Mouse (Mus musculus) stomach, embryonic 16.5 days (tissue): ENCODE measurements around the gene Hspb1. TPM values are rescaled to one million over a fixed set of nuclear protein-coding genes. Genes with fewer than 3 reads are reported as not detected.

ENCODE experiments used
- ATAC-seq: fragments of 200-750 bp; cut with Nextera tagmentation; 2 replicates; pipeline ENCODE4 v1.8.0; 2017; ENCODE audit warnings: moderate number of reproducible peaks, moderate TSS enrichment; ENCODE audit not compliant: insufficient read depth, low FRiP score
- H3K27ac ChIP-seq: fragments of 300-500 bp; sonication (generic); 2 replicates; pipeline ENCODE4 v1.5.1; 2014; ENCODE audit warnings: low read length
- H3K27me3 ChIP-seq: fragments of 300-500 bp; sonication (generic); 2 replicates; pipeline ENCODE4 v1.6.1; 2014; ENCODE audit warnings: low read length, control low read depth, mixed read lengths; ENCODE audit not compliant: control insufficient read depth, insufficient read depth
- H3K36me3 ChIP-seq: fragments of 300-500 bp; sonication (generic); 2 replicates; pipeline ENCODE4 v1.6.1; 2014; ENCODE audit warnings: low read length; ENCODE audit not compliant: control insufficient read depth, insufficient read depth
- H3K4me1 ChIP-seq: fragments of 300-500 bp; sonication (generic); 2 replicates; pipeline ENCODE4 v1.6.1; 2014; ENCODE audit warnings: low read length, control low read depth, mixed read lengths; ENCODE audit not compliant: control insufficient read depth, insufficient read depth
- H3K4me2 ChIP-seq: fragments of 300-500 bp; sonication (generic); 2 replicates; pipeline ENCODE4 v1.6.1; 2014; ENCODE audit warnings: low read depth, low read length, mixed read lengths
- H3K4me3 ChIP-seq: fragments of 300-500 bp; sonication (generic); replicated peaks from 2 replicates; pipeline ENCODE4 v1.5.1; 2014; ENCODE audit warnings: mild to moderate bottlenecking, low read length
- H3K9ac ChIP-seq: fragments of 300-500 bp; sonication (generic); 2 replicates; pipeline ENCODE4 v1.6.1; 2014; ENCODE audit warnings: low read length
- H3K9me3 ChIP-seq: fragments of 300-500 bp; sonication (generic); replicated peaks from 2 replicates; pipeline ENCODE4 v1.6.1; 2016; ENCODE audit warnings: low read length, control low read depth; ENCODE audit not compliant: control insufficient read depth
- WGBS: fragments of 180-500 bp; shearing (Covaris S2); extraction: QIAGEN DNeasy Blood & Tissue Kit; methylation state at CpG from one replicate; pipeline ENCODE4 v1.1.7; 2014; 5-methylcytosine and 5-hydroxymethylcytosine counted together
- polyA plus RNA-seq: library from polyadenylated mRNA; unstranded; fragments of >200 nt; fragmentation: Nextera tagmentation; extraction: Ambion mirVana; gene quantifications from 2 replicates; pipeline ENCODE4 v1.2.1, GENCODE M21; 2015

Hspb1 gene
- polyA plus RNA-seq, 1 experiment from 2014 or later, result 649 TPM

GRCm38 (mm10) chr5:135853731-135854130 lies 34.0 kb upstream of the Hspb1 start:
- Histone ChIP-seq H3K27me3 (peaks cover 61% of the 10 kb centered on the region), H3K4me3 (no peak overlapping the region), H3K9me3 (no peaks in the 10 kb centered on the region), H3K36me3 (no peaks in the 10 kb centered on the region), H3K4me1 (no peaks in the 10 kb centered on the region; the same call in 1 of the 2 replicates), H3K9ac (no peak overlapping the region), H3K4me2 (no peak overlapping the region), H3K27ac (no peak overlapping the region)
- ATAC-seq, result no peak
- 54% methylated on average over 7 of the region's 7 CpGs for WGBS

GRCm38 (mm10) chr5:135855156-135855555 lies 32.6 kb upstream of the Hspb1 start:
- peak; percentile 30; the same call in 1 of the 2 replicates for ATAC-seq
- Histone ChIP-seq H3K9me3 (no peaks in the 10 kb centered on the region), H3K27me3 (peaks cover 54% of the 10 kb centered on the region), H3K4me2 (no peak overlapping the region), H3K27ac (no peak overlapping the region), H3K4me3 (no peak overlapping the region), H3K9ac (no peak overlapping the region), H3K4me1 (no peaks in the 10 kb centered on the region; the same call in 1 of the 2 replicates), H3K36me3 (no peaks in the 10 kb centered on the region)
- 0% methylated on average over 4 of the region's 4 CpGs for WGBS

- no peak overlapping the region for H3K27ac ChIP-seq
- no peak overlapping the region for H3K9ac ChIP-seq
- H3K4me3 ChIP-seq, result no peak overlapping the region
- H3K27me3 ChIP-seq, result peaks cover 44% of the 10 kb centered on the region
- H3K36me3 ChIP-seq, result no peaks in the 10 kb centered on the region
- no peaks in the 10 kb centered on the region for H3K9me3 ChIP-seq
- H3K4me1 ChIP-seq, result peaks cover 10% of the 10 kb centered on the region; the same call in 1 of the 2 replicates
- 43% methylated on average over 8 of the region's 8 CpGs for WGBS
- no peak overlapping the region for H3K4me2 ChIP-seq
- no peak for ATAC-seq
Measured at GRCm38 (mm10) chr5:135866662-135867061, 21.1 kb upstream of the Hspb1 start.

GRCm38 (mm10) chr5:135867637-135868593 lies 19.8 kb upstream of the Hspb1 start:
- H3K27ac ChIP-seq, result no peak overlapping the region
- peaks cover 44% of the 10 kb centered on the region for H3K27me3 ChIP-seq
- ATAC-seq, result peak; percentile 15; the same call in 1 of the 2 replicates
- H3K4me3 ChIP-seq, result peak overlapping the region; percentile 53
- H3K9ac ChIP-seq, result peak overlapping the region; percentile 69
- under 1% methylated on average over 83 of the region's 89 CpGs for WGBS
- no peaks in the 10 kb centered on the region for H3K36me3 ChIP-seq
- H3K4me2 ChIP-seq, result peak overlapping the region; percentile 95
- no peaks in the 10 kb centered on the region for H3K9me3 ChIP-seq
- H3K4me1 ChIP-seq, result peaks cover 10% of the 10 kb centered on the region; the same call in 1 of the 2 replicates

- no peak for ATAC-seq
- H3K27me3 ChIP-seq, result peaks cover 44% of the 10 kb centered on the region
- no peak overlapping the region for H3K27ac ChIP-seq
- H3K9me3 ChIP-seq, result no peaks in the 10 kb centered on the region
- peak overlapping the region; percentile 95 for H3K4me2 ChIP-seq
- peak overlapping the region; percentile 53 for H3K4me3 ChIP-seq
- H3K36me3 ChIP-seq, result no peaks in the 10 kb centered on the region
- H3K9ac ChIP-seq, result peak overlapping the region; percentile 69
- WGBS, result 5% methylated on average over 27 of the region's 27 CpGs
- H3K4me1 ChIP-seq, result peaks cover 10% of the 10 kb centered on the region; the same call in 1 of the 2 replicates
Measured at GRCm38 (mm10) chr5:135868653-135869052, 19.1 kb upstream of the Hspb1 start.

- no peaks in the 10 kb centered on the region for H3K36me3 ChIP-seq
- H3K4me1 ChIP-seq, result peaks cover 10% of the 10 kb centered on the region; the same call in 1 of the 2 replicates
- no peak overlapping the region for H3K9ac ChIP-seq
- no peak overlapping the region for H3K4me3 ChIP-seq
- H3K4me2 ChIP-seq, result no peak overlapping the region
- H3K27me3 ChIP-seq, result peaks cover 44% of the 10 kb centered on the region
- WGBS, result 62% methylated on average over 14 of the region's 14 CpGs
- no peak overlapping the region for H3K27ac ChIP-seq
- no peaks in the 10 kb centered on the region for H3K9me3 ChIP-seq
- ATAC-seq, result no peak
Measured at GRCm38 (mm10) chr5:135869661-135870423, 17.9 kb upstream of the Hspb1 start.

- Histone ChIP-seq H3K4me2 (no peak overlapping the region), H3K4me1 (peaks cover 10% of the 10 kb centered on the region; the same call in 1 of the 2 replicates), H3K27me3 (peaks cover 42% of the 10 kb centered on the region), H3K9me3 (no peaks in the 10 kb centered on the region), H3K36me3 (no peaks in the 10 kb centered on the region), H3K4me3 (no peak overlapping the region), H3K9ac (no peak overlapping the region), H3K27ac (no peak overlapping the region)
- WGBS, result 72% methylated on average over 5 of the region's 5 CpGs
- ATAC-seq, result no peak
Measured at GRCm38 (mm10) chr5:135870505-135870904, 17.2 kb upstream of the Hspb1 start.

- WGBS, result 18% methylated on average over 16 of the region's 16 CpGs
- no peak overlapping the region for H3K9ac ChIP-seq
- no peaks in the 10 kb centered on the region for H3K9me3 ChIP-seq
- H3K4me1 ChIP-seq, result peaks cover 16% of the 10 kb centered on the region
- no peak overlapping the region for H3K4me2 ChIP-seq
- H3K27ac ChIP-seq, result no peak overlapping the region
- ATAC-seq, result no peak
- no peak overlapping the region for H3K4me3 ChIP-seq
- no peaks in the 10 kb centered on the region for H3K36me3 ChIP-seq
- H3K27me3 ChIP-seq, result peaks cover 21% of the 10 kb centered on the region
Measured at GRCm38 (mm10) chr5:135872996-135873395, 14.7 kb upstream of the Hspb1 start.

GRCm38 (mm10) chr5:135873753-135874152 lies 14.0 kb upstream of the Hspb1 start:
- Histone ChIP-seq H3K9ac (no peak overlapping the region), H3K36me3 (no peaks in the 10 kb centered on the region), H3K4me3 (no peak overlapping the region), H3K9me3 (no peaks in the 10 kb centered on the region), H3K27me3 (peaks cover 14% of the 10 kb centered on the region), H3K4me2 (no peak overlapping the region), H3K27ac (no peak overlapping the region), H3K4me1 (peaks cover 14% of the 10 kb centered on the region)
- WGBS, result 53% methylated on average over 9 of the region's 9 CpGs
- ATAC-seq, result no peak
